Mouse (Mus musculus) brain, embryonic 14.5 days (tissue): ENCODE measurements around the gene Sesn1.

Experiments
- CTCF ChIP-seq: fragments of 200-500 bp; IDR thresholded peaks from 2 replicates; pipeline ENCODE4 v1.5.1; 2012; ENCODE audit warnings: inconsistent platforms, mild to moderate bottlenecking, moderate library complexity, borderline replicate concordance; ENCODE audit not compliant: insufficient read depth, insufficient read length; ENCODE audit errors: extremely low read depth
- POLR2A ChIP-seq: fragments of 200-500 bp; IDR thresholded peaks from 2 replicates; pipeline ENCODE4 v1.6.1; 2012; ENCODE audit warnings: mild to moderate bottlenecking, inconsistent platforms, borderline replicate concordance; ENCODE audit not compliant: poor library complexity, insufficient read depth, insufficient read length, severe bottlenecking; ENCODE audit errors: extremely low read depth

DNA sequence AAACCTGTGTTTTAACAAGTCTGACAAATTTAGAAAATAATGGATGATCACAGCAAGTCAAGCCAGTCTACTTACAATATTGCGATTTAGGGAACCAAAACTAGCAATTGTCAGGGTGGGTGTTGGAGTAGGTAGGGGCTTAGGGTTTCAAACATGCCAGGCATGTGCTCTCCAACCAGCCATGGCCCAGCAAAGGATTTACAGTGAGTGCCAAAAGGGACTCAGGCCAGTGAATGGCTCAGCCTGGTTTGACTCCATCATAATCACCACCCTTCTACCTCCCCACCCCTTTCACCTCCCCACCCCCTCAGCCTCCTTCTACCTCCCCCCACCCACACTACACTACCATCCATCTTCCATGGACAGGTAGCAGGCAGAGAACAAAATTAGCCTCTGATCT is 69.9 kb downstream of the Sesn1 start:
- TF ChIP-seq CTCF (no peak), POLR2A (no peak)
